Mouse (Mus musculus) embryonic facial prominence, embryonic 14.5 days (tissue): ENCODE data around the gene Pcca. TPM values are rescaled to one million over a fixed set of nuclear protein-coding genes. Genes with fewer than 3 reads are reported as not detected.
A peak's percentile ranks its signal among the peaks of the same experiment; 100 is the strongest.

Experiments
- ATAC-seq: fragments of 200-750 bp; cut with Nextera tagmentation; 2 replicates; pipeline ENCODE4 v1.8.0; 2017; ENCODE audit warnings: low read depth, moderate number of reproducible peaks, moderate TSS enrichment
- DNase-seq: peaks from one replicate; pipeline ENCODE4 v3.0.0-alpha.2; 2015; ENCODE audit warnings: low spot score
- H3K27ac ChIP-seq: fragments of 300-500 bp; sonication (generic); replicated peaks from 2 replicates; pipeline ENCODE4 v1.5.1; 2014; ENCODE audit warnings: low read depth, mild to moderate bottlenecking, low read length, moderate library complexity
- H3K27me3 ChIP-seq: fragments of 300-500 bp; sonication (generic); replicated peaks from 2 replicates; pipeline ENCODE4 v1.6.1; 2014; ENCODE audit warnings: low read length; ENCODE audit not compliant: control insufficient read depth, insufficient read depth
- H3K36me3 ChIP-seq: fragments of 300-500 bp; sonication (generic); 2 replicates; pipeline ENCODE4 v1.6.1; 2014; ENCODE audit warnings: low read length, mixed read lengths; ENCODE audit not compliant: control insufficient read depth, insufficient read depth
- H3K4me1 ChIP-seq: fragments of 300-500 bp; sonication (generic); 2 replicates; pipeline ENCODE4 v1.6.1; 2014; ENCODE audit warnings: antibody characterized with exemption, low read length; ENCODE audit not compliant: control insufficient read depth, insufficient read depth
- H3K4me2 ChIP-seq: fragments of 300-500 bp; sonication (generic); 2 replicates; pipeline ENCODE4 v1.6.1; 2014; ENCODE audit warnings: low read depth, mild to moderate bottlenecking, low read length, moderate library complexity, mixed read lengths
- H3K4me3 ChIP-seq: fragments of 300-500 bp; sonication (generic); 2 replicates; pipeline ENCODE4 v1.5.1; 2014; ENCODE audit warnings: low read depth, mild to moderate bottlenecking, low read length
- H3K9ac ChIP-seq: fragments of 300-500 bp; sonication (generic); 2 replicates; pipeline ENCODE4 v1.6.1; 2014; ENCODE audit warnings: low read depth, mild to moderate bottlenecking, low read length, moderate library complexity, mixed read lengths
- H3K9me3 ChIP-seq: fragments of 300-500 bp; sonication (generic); 2 replicates; pipeline ENCODE4 v1.6.1; 2016; ENCODE audit warnings: low read length; ENCODE audit not compliant: control insufficient read depth
- WGBS: fragments of 180-500 bp; shearing (Covaris S2); extraction: QIAGEN DNeasy Blood & Tissue Kit; methylation state at CpG from one replicate; pipeline ENCODE4 v1.1.7; 2014; 5-methylcytosine and 5-hydroxymethylcytosine counted together
- polyA plus RNA-seq: library from polyadenylated mRNA; unstranded; fragments of >200 nt; fragmentation: Nextera tagmentation; extraction: Ambion mirVana; gene quantifications from 2 replicates; pipeline ENCODE4 v1.2.1, GENCODE M21; 2014

The Pcca gene
- polyA plus RNA-seq, 1 experiment from 2014 or later = 23.1 TPM

DNA sequence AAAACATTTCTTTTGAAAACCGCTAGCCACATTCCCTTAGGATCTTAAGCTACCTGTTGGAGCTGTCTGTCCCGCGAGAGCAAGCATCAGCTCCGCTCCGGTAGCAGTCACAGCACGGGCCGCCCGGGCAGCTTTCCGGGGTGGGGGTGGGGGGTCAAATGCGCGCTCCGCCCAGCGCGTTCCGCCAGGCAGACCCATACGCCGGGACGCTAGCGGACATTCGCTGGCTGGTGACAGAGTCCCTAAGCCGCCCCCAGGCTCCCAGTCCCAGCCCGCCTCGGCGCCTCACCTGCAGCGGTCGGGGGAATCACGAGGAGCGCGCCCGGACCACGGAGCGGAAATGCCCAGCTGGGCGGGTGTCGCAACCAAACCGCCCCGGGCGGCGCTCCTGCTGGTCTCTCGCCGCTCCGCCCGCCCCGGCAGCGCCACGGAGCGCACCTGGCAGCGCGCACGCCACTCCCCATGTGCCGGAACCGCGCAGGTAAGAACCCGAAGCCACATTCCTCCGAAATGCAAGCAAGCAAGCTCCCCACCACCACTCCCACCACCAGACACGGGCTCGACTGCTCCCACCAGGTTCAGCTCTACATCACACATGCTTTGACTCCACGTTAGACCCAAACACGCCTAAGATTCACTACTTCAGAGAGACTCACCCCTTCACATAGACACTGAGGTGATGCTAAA is 378.8 kb downstream of the Pcca start:
- Histone ChIP-seq H3K4me2 (peak overlapping the region; percentile 89), H3K36me3 (peaks cover 12% of the 10 kb centered on the region; the same call in 1 of the 2 replicates), H3K4me1 (0 out of 2 replicates have a peak, but pooled peaks cover 8% of the 10 kb centered on the region), H3K27me3 (no peaks in the 10 kb centered on the region), H3K4me3 (peak overlapping the region; percentile 71), H3K9ac (peak overlapping the region; percentile 76), H3K9me3 (peaks cover 5% of the 10 kb centered on the region; the same call in 1 of the 2 replicates), H3K27ac (no peak overlapping the region)
- peak; percentile 62 for DNase-seq
- ATAC-seq = peak; percentile 86
- WGBS = under 1% methylated on average over 32 of the region's 58 CpGs

DNA sequence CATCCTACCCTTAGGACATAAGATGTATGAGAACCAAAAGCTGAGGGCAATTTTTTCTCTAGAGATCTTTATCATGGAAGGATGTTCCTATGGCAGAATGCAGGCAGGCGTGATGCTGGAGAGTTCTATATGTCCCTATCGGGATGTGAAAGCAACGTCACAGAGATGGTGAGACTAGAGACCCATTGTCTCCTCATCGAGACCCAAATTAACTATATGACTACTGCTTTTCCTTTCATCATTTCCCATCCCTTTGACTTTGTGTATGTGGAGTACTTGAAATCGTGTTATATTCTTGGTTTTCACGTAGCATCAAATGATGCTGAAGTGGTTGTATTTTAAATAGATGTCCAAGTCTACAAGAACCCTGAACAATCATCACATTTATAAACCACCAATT is 379.5 kb downstream of the Pcca start, which contains the start of gene Ggact:
Gene Ggact, minus strand, starts transcription at position 101 of the 400 bp plus-strand sequence.
- H3K9me3 ChIP-seq = peaks cover under 1% of the 10 kb centered on the region; the same call in 1 of the 2 replicates
- DNase-seq = no peak
- 0 out of 2 replicates have a peak, but pooled peaks cover 8% of the 10 kb centered on the region for H3K4me1 ChIP-seq
- peak within 1 kb of the TSS; percentile 89 for H3K4me2 ChIP-seq
- peak within 1 kb of the TSS; percentile 76 for H3K9ac ChIP-seq
- peaks cover 12% of the 10 kb centered on the region; the same call in 1 of the 2 replicates for H3K36me3 ChIP-seq
- ATAC-seq = no peak
- H3K27ac ChIP-seq = no peak within 1 kb of the TSS
- 75% methylated on average over 6 of the region's 6 CpGs for WGBS
- no peaks in the 10 kb centered on the region for H3K27me3 ChIP-seq
- peak within 1 kb of the TSS; percentile 71 for H3K4me3 ChIP-seq

DNA sequence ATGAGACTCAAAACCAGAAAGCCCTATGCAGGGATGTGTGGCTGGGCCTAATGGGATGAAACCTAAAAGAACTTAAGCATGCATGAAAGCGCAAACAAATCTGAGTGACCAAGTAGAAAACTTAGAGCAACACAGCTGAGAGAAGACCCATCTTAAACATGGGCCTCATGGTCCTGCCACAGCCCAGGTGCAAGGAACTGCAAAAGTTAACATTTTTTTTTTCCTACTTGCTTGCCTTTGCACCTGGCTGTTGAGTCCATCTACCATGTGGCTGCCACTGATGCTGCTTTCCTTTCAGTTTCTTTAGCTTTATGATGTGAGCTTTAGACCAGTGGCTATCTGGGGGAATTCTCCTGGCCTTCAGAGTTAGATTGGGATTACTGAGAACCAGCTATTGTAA is 383.6 kb downstream of the Pcca start:
- no peak overlapping the region for H3K4me3 ChIP-seq
- H3K9me3 ChIP-seq = no peaks in the 10 kb centered on the region
- H3K9ac ChIP-seq = no peak overlapping the region
- ATAC-seq = no peak
- H3K4me2 ChIP-seq = no peak overlapping the region
- no peaks in the 10 kb centered on the region for H3K27me3 ChIP-seq
- H3K4me1 ChIP-seq = no peaks in the 10 kb centered on the region
- H3K36me3 ChIP-seq = peaks cover 23% of the 10 kb centered on the region
- DNase-seq = no peak
- 94% methylated on average over 1 of the region's 1 CpGs for WGBS
- H3K27ac ChIP-seq = no peak overlapping the region

DNA sequence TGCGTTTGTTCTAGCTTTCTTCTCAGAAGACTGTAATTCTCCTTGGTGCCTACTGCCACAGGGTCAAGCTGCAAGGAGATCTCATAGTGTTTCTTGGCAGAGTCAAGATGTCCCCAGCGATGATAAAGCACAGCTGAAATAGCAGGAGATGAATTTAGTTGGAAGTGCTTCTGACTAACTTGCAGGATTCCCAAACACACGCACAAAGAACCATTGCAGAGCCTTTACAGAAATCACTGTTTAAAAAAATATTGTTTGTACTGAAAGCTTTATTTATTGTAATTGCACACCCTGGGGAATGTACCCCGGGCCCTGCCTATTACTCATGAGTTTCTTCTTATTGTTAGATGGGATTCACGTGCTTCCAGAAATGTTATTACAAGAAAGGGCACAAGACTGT is 385.9 kb downstream of the Pcca start:
- no peak overlapping the region for H3K4me3 ChIP-seq
- no peaks in the 10 kb centered on the region for H3K9me3 ChIP-seq
- no peak for ATAC-seq
- H3K4me2 ChIP-seq = no peak overlapping the region
- no peak for DNase-seq
- no peak overlapping the region for H3K27ac ChIP-seq
- H3K27me3 ChIP-seq = no peaks in the 10 kb centered on the region
- no peak overlapping the region for H3K9ac ChIP-seq
- no peaks in the 10 kb centered on the region for H3K4me1 ChIP-seq
- WGBS = 64% methylated on average over 5 of the region's 5 CpGs
- peaks cover 33% of the 10 kb centered on the region for H3K36me3 ChIP-seq

DNA sequence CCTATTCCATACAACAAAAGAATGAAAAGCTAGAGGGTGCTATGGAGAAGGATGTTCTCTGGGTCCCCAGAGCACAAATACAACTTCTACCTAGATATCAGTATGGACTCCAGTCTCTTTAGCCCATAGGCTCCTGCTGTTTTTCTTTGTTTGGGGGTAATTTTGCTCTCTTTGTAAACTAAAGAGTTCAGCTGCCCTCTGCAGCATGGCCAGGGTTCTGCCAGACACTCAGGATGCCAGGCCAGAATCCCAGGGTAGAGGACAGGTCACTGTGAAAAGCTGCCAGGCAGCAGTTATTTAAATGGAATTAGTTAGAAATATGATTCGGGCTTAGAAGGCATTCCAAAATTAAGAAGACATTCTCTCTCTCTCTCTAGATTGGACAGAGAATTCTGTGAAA is 402.3 kb downstream of the Pcca start:
- no peaks in the 10 kb centered on the region for H3K9me3 ChIP-seq
- H3K4me3 ChIP-seq = no peak overlapping the region
- 83% methylated on average over 1 of the region's 1 CpGs for WGBS
- no peak overlapping the region for H3K9ac ChIP-seq
- H3K27ac ChIP-seq = no peak overlapping the region
- ATAC-seq = no peak
- no peak overlapping the region for H3K4me2 ChIP-seq
- no peaks in the 10 kb centered on the region for H3K4me1 ChIP-seq
- no peaks in the 10 kb centered on the region for H3K27me3 ChIP-seq
- DNase-seq = no peak
- peaks cover 36% of the 10 kb centered on the region for H3K36me3 ChIP-seq

Other genes with a start within 250 kb of the Pcca start
- gene Gm5089, start 83.2 kb upstream of the Pcca start, polyA plus RNA-seq = not detected in 2 replicates
- gene Zic5, start 68.6 kb upstream of the Pcca start, polyA plus RNA-seq = 1.9 and 2.1 TPM in 2 replicates
- 1.6 TPM in 2 replicates for gene Zic2, start 58.9 kb upstream of the Pcca start, polyA plus RNA-seq
- gene Gm10837, start 43.7 kb upstream of the Pcca start, polyA plus RNA-seq = 0.14 TPM in 1 of 2 replicates, not detected in the other